Mouse (Mus musculus) left cerebral cortex, adult 11 months (tissue): ENCODE measurements around the gene Tmprss9.
A peak's percentile ranks its signal among the peaks of the same experiment; 100 is the strongest.

Experiments used
- DNase-seq: peaks from one replicate; pipeline ENCODE4 v3.0.0; 2022; ENCODE audit warnings: low spot score

Gene Tmprss9

GRCm38 (mm10) chr10:80887181-80887580 is 15.5 kb downstream of the Tmprss9 start:
- no peak for DNase-seq

- DNase-seq, result no peak
Measured at GRCm38 (mm10) chr10:80895100-80895499, 23.5 kb downstream of the Tmprss9 start.

GRCm38 (mm10) chr10:80895697-80896096 is 24.0 kb downstream of the Tmprss9 start:
- no peak for DNase-seq

- DNase-seq, result no peak
Measured at GRCm38 (mm10) chr10:80896581-80897485, 25.2 kb downstream of the Tmprss9 start.

GRCm38 (mm10) chr10:80897861-80898510 is 26.3 kb downstream of the Tmprss9 start:
- no peak for DNase-seq

- no peak for DNase-seq
Measured at GRCm38 (mm10) chr10:80899074-80899473, 27.4 kb downstream of the Tmprss9 start.

- DNase-seq, result no peak
Measured at GRCm38 (mm10) chr10:80899591-80900317, 28.1 kb downstream of the Tmprss9 start.

GRCm38 (mm10) chr10:80900318-80901247 is 28.9 kb downstream of the Tmprss9 start, which contains the start of gene Timm13:
TSS of gene Timm13 (minus strand) at chr10:80900969.
- DNase-seq, result peak; percentile 99

- DNase-seq, result no peak
Measured at GRCm38 (mm10) chr10:80901409-80902272, 30.0 kb downstream of the Tmprss9 start.

GRCm38 (mm10) chr10:80902273-80902940 is 30.8 kb downstream of the Tmprss9 start:
- DNase-seq, result no peak

- DNase-seq, result no peak
Measured at GRCm38 (mm10) chr10:80903282-80903681, 31.6 kb downstream of the Tmprss9 start.

- no peak for DNase-seq
Measured at GRCm38 (mm10) chr10:80904004-80904693, 32.5 kb downstream of the Tmprss9 start.

- no peak for DNase-seq
Measured at GRCm38 (mm10) chr10:80904709-80905108, 33.1 kb downstream of the Tmprss9 start.

- DNase-seq, result no peak
Measured at GRCm38 (mm10) chr10:80909375-80910162, 37.9 kb downstream of the Tmprss9 start.

- DNase-seq, result no peak
Measured at GRCm38 (mm10) chr10:80911354-80911753, 39.7 kb downstream of the Tmprss9 start.

GRCm38 (mm10) chr10:80911891-80912290 is 40.2 kb downstream of the Tmprss9 start:
- DNase-seq, result no peak

GRCm38 (mm10) chr10:80913364-80914011 is 41.8 kb downstream of the Tmprss9 start:
- no peak for DNase-seq

GRCm38 (mm10) chr10:80914253-80914656 is 42.6 kb downstream of the Tmprss9 start:
- no peak for DNase-seq
